Mouse (Mus musculus) adrenal gland (tissue): ENCODE data around the gene Prep.

Experiments used
- intact Hi-C: fragments of 180-260 bp; cut with DNase I; formaldehyde crosslinking; loops from one replicate; pipeline ENCODE4 v1.15.1; 2025

The Prep gene

GRCm38 (mm10) chr10:45114462-45114861 lies 47.5 kb downstream of the Prep start:
- intact Hi-C loops: no loop called here

GRCm38 (mm10) chr10:45116832-45117231 lies 49.8 kb downstream of the Prep start:
- intact Hi-C loops: no loop called here

GRCm38 (mm10) chr10:45118389-45118788 lies 51.4 kb downstream of the Prep start:
- intact Hi-C loops: no loop called here

- intact Hi-C loops: no loop called here
Observed at GRCm38 (mm10) chr10:45121637-45122036, 54.6 kb downstream of the Prep start.

GRCm38 (mm10) chr10:45122476-45122875 lies 55.5 kb downstream of the Prep start:
- intact Hi-C loops: no loop called here

- intact Hi-C loops: no loop called here
Observed at GRCm38 (mm10) chr10:45123011-45123410, 56.0 kb downstream of the Prep start.

- intact Hi-C loops: no loop called here
Observed at GRCm38 (mm10) chr10:45129105-45129504, 62.1 kb downstream of the Prep start.

GRCm38 (mm10) chr10:45130004-45130403 lies 63.0 kb downstream of the Prep start:
- intact Hi-C loops: no loop called here

- intact Hi-C loops: no loop called here
Observed at GRCm38 (mm10) chr10:45132371-45132770, 65.4 kb downstream of the Prep start.

GRCm38 (mm10) chr10:45136806-45137205 lies 69.8 kb downstream of the Prep start:
- intact Hi-C loops: no loop called here

GRCm38 (mm10) chr10:45139910-45140309 lies 72.9 kb downstream of the Prep start:
- intact Hi-C loops: no loop called here

- intact Hi-C loops: no loop called here
Observed at GRCm38 (mm10) chr10:45140474-45141212, 73.6 kb downstream of the Prep start.

- intact Hi-C loops: no loop called here
Observed at GRCm38 (mm10) chr10:45142359-45142758, 75.4 kb downstream of the Prep start.

GRCm38 (mm10) chr10:45144038-45144817 lies 77.2 kb downstream of the Prep start:
- intact Hi-C loops: no loop called here

GRCm38 (mm10) chr10:45146821-45147220 lies 79.8 kb downstream of the Prep start:
- intact Hi-C loops: no loop called here

- intact Hi-C loops: no loop called here
Observed at GRCm38 (mm10) chr10:45151137-45151536, 84.1 kb downstream of the Prep start.

- intact Hi-C loops: no loop called here
Observed at GRCm38 (mm10) chr10:45151771-45152692, 85.0 kb downstream of the Prep start.

GRCm38 (mm10) chr10:45154557-45155060 lies 87.6 kb downstream of the Prep start:
- intact Hi-C loops: no loop called here

GRCm38 (mm10) chr10:45165851-45166250 lies 98.8 kb downstream of the Prep start:
- intact Hi-C loops: no loop called here

- intact Hi-C loops: no loop called here
Observed at GRCm38 (mm10) chr10:45173927-45174326, 106.9 kb downstream of the Prep start.

- intact Hi-C loops: no loop called here
Observed at GRCm38 (mm10) chr10:45174345-45174744, 107.3 kb downstream of the Prep start.
